Mouse (Mus musculus) erythroid progenitor cell, adult 5-6 weeks (primary cell): ENCODE results near the gene Camkk1. TPM values are rescaled to one million over a fixed set of nuclear protein-coding genes. Genes with fewer than 3 reads are reported as not detected.

Experiments used
- total RNA-seq, 2 experiments: library from RNA; stranded (forward) in 1 of 2; stranded (reverse) in 1 of 2; fragments of 150-400 nt in 1 of 2; fragments of 186-747, 209-891 nt in 1 of 2; gene quantifications; 2 replicates each; pipeline versions ENCODE4 v1.2.3 to v1.2.4; 2015 to 2017; ENCODE audit warnings: low replicate concordance in 2 of 2

Camkk1 gene
- total RNA-seq, 2 experiments from 2014 or later: 0.76 TPM; not detected in 1

Other genes starting within 250 kb of the Camkk1 start
- gene Cyb5d2, start 222.9 kb upstream of the Camkk1 start, total RNA-seq (2015; ENCODE audit: low replicate concordance): 2.5 and 14.8 TPM in 2 replicates
- gene Cyb5d2, start 222.9 kb upstream of the Camkk1 start, total RNA-seq (2017; ENCODE audit: low replicate concordance): 10.7 and 22.6 TPM in 2 replicates
- gene Zzef1, start 222.8 kb upstream of the Camkk1 start, total RNA-seq (2015; ENCODE audit: low replicate concordance): 31.7 and 35.2 TPM in 2 replicates
- gene Zzef1, start 222.8 kb upstream of the Camkk1 start, total RNA-seq (2017; ENCODE audit: low replicate concordance): 35.3 and 54.3 TPM in 2 replicates
- 19.8 and 20.5 TPM in 2 replicates for gene Atp2a3, start 57.8 kb upstream of the Camkk1 start, total RNA-seq (2015; ENCODE audit: low replicate concordance)
- 11.1 and 15.1 TPM in 2 replicates for gene Atp2a3, start 57.8 kb upstream of the Camkk1 start, total RNA-seq (2017; ENCODE audit: low replicate concordance)
- 1.1 and 3.4 TPM in 2 replicates for gene P2rx1, start 19.9 kb upstream of the Camkk1 start, total RNA-seq (2015; ENCODE audit: low replicate concordance)
- 0.45 and 0.51 TPM in 2 replicates for gene P2rx1, start 19.9 kb upstream of the Camkk1 start, total RNA-seq (2017; ENCODE audit: low replicate concordance)
- 10.9 and 11.9 TPM in 2 replicates for gene Ncbp3, start 28.8 kb downstream of the Camkk1 start, total RNA-seq (2015; ENCODE audit: low replicate concordance)
- 17.4 and 18.9 TPM in 2 replicates for gene Ncbp3, start 28.8 kb downstream of the Camkk1 start, total RNA-seq (2017; ENCODE audit: low replicate concordance)
- gene Itgae, start 71.6 kb downstream of the Camkk1 start, total RNA-seq (2015; ENCODE audit: low replicate concordance): not detected in 2 replicates
- gene Itgae, start 71.6 kb downstream of the Camkk1 start, total RNA-seq (2017; ENCODE audit: low replicate concordance): 0.08 and 1.3 TPM in 2 replicates
- gene Haspin, start 119.3 kb downstream of the Camkk1 start, total RNA-seq (2015; ENCODE audit: low replicate concordance): 44.3 and 57.4 TPM in 2 replicates
- gene Haspin, start 119.3 kb downstream of the Camkk1 start, total RNA-seq (2017; ENCODE audit: low replicate concordance): 65.1 and 71.6 TPM in 2 replicates
- not detected in 2 replicates for gene P2rx5, start 141.4 kb downstream of the Camkk1 start, total RNA-seq (2015; ENCODE audit: low replicate concordance)
- not detected in 2 replicates for gene P2rx5, start 141.4 kb downstream of the Camkk1 start, total RNA-seq (2017; ENCODE audit: low replicate concordance)
- gene Emc6, start 158.0 kb downstream of the Camkk1 start, total RNA-seq (2015; ENCODE audit: low replicate concordance): 16.9 and 27.2 TPM in 2 replicates
- 8.0 and 31.8 TPM in 2 replicates for gene Emc6, start 158.0 kb downstream of the Camkk1 start, total RNA-seq (2017; ENCODE audit: low replicate concordance)
- 2.1 and 9.4 TPM in 2 replicates for gene Tax1bp3, start 158.1 kb downstream of the Camkk1 start, total RNA-seq (2015; ENCODE audit: low replicate concordance)
- gene Tax1bp3, start 158.1 kb downstream of the Camkk1 start, total RNA-seq (2017; ENCODE audit: low replicate concordance): 3.3 and 6.9 TPM in 2 replicates
- 5.9 and 11.9 TPM in 2 replicates for gene Ctns, start 180.0 kb downstream of the Camkk1 start, total RNA-seq (2015; ENCODE audit: low replicate concordance)
- gene Ctns, start 180.0 kb downstream of the Camkk1 start, total RNA-seq (2017; ENCODE audit: low replicate concordance): 7.7 and 15.1 TPM in 2 replicates
- gene Shpk, start 180.5 kb downstream of the Camkk1 start, total RNA-seq (2015; ENCODE audit: low replicate concordance): 2.9 TPM in 1 of 2 replicates, not detected in the other
- 0.39 TPM in 1 of 2 replicates, not detected in the other for gene Shpk, start 180.5 kb downstream of the Camkk1 start, total RNA-seq (2017; ENCODE audit: low replicate concordance)
- gene Trpv1, start 215.3 kb downstream of the Camkk1 start, total RNA-seq (2015; ENCODE audit: low replicate concordance): not detected in 2 replicates
- gene Trpv1, start 215.3 kb downstream of the Camkk1 start, total RNA-seq (2017; ENCODE audit: low replicate concordance): not detected in 2 replicates
- not detected in 2 replicates for gene Trpv3, start 248.4 kb downstream of the Camkk1 start, total RNA-seq (2015; ENCODE audit: low replicate concordance)
- not detected in 2 replicates for gene Trpv3, start 248.4 kb downstream of the Camkk1 start, total RNA-seq (2017; ENCODE audit: low replicate concordance)